Mouse (Mus musculus) hindbrain, embryonic 14.5 days (tissue): ENCODE data around the gene Usp13. TPM values are rescaled to one million over a fixed set of nuclear protein-coding genes. Genes with fewer than 3 reads are reported as not detected.
A peak's percentile ranks its signal among the peaks of the same experiment; 100 is the strongest.

Experiments used
- ATAC-seq: fragments of 200-750 bp; cut with Nextera tagmentation; 2 replicates; pipeline ENCODE4 v1.8.0; 2017; ENCODE audit warnings: moderate number of reproducible peaks, mild to moderate bottlenecking, moderate TSS enrichment, moderate library complexity; ENCODE audit not compliant: low FRiP score
- DNase-seq: peaks from one replicate; pipeline ENCODE4 v3.0.0-alpha.2; 2015; ENCODE audit warnings: low spot score
- H3K27ac ChIP-seq: fragments of 300-500 bp; sonication (generic); 2 replicates; pipeline ENCODE4 v1.5.1; 2014; ENCODE audit warnings: mild to moderate bottlenecking, moderate library complexity
- H3K27me3 ChIP-seq: fragments of 300-500 bp; sonication (generic); 2 replicates; pipeline ENCODE4 v1.6.1; 2014; ENCODE audit warnings: mild to moderate bottlenecking, low read length, mixed read lengths; ENCODE audit not compliant: control insufficient read depth, insufficient read depth
- H3K36me3 ChIP-seq: fragments of 300-500 bp; sonication (generic); replicated peaks from 2 replicates; pipeline ENCODE4 v1.6.1; 2014; ENCODE audit not compliant: control insufficient read depth, insufficient read depth
- H3K4me1 ChIP-seq: fragments of 300-500 bp; sonication (generic); replicated peaks from 2 replicates; pipeline ENCODE4 v1.6.1; 2014; ENCODE audit warnings: antibody characterized with exemption, low read length, mixed read lengths; ENCODE audit not compliant: control insufficient read depth, insufficient read depth
- H3K4me2 ChIP-seq: fragments of 300-500 bp; sonication (generic); replicated peaks from 2 replicates; pipeline ENCODE4 v1.6.1; 2014; ENCODE audit warnings: mild to moderate bottlenecking, moderate library complexity
- H3K4me3 ChIP-seq: fragments of 300-500 bp; sonication (generic); replicated peaks from 2 replicates; pipeline ENCODE4 v1.5.1; 2014; ENCODE audit warnings: mild to moderate bottlenecking, low read length
- H3K9ac ChIP-seq: fragments of 300-500 bp; sonication (generic); 2 replicates; pipeline ENCODE4 v1.6.1; 2014
- H3K9me3 ChIP-seq: fragments of 300-500 bp; sonication (generic); 2 replicates; pipeline ENCODE4 v1.6.1; 2016; ENCODE audit warnings: low read length; ENCODE audit not compliant: control insufficient read depth
- WGBS: fragments of 180-500 bp; shearing (Covaris S2); extraction: QIAGEN DNeasy Blood & Tissue Kit; methylation state at CpG from one replicate; pipeline ENCODE4 v1.1.7; 2014; 5-methylcytosine and 5-hydroxymethylcytosine counted together
- polyA plus RNA-seq: library from polyadenylated mRNA; unstranded; fragments of >200 nt; fragmentation: Nextera tagmentation; extraction: Ambion mirVana; gene quantifications from 2 replicates; pipeline ENCODE4 v1.2.1, GENCODE M21; 2014

Usp13 gene
- polyA plus RNA-seq, 1 experiment from 2014 or later = 12.2 TPM

- Histone ChIP-seq H3K27ac (no peak overlapping the region), H3K9me3 (no peaks in the 10 kb centered on the region), H3K27me3 (no peaks in the 10 kb centered on the region), H3K4me3 (no peak overlapping the region), H3K4me1 (no peaks in the 10 kb centered on the region), H3K36me3 (peaks cover 8% of the 10 kb centered on the region; the same call in 1 of the 2 replicates), H3K4me2 (no peak overlapping the region), H3K9ac (no peak overlapping the region)
- 89% methylated on average over 7 of the region's 7 CpGs for WGBS
- ATAC-seq = no peak
- DNase-seq = no peak
Observed at GRCm38 (mm10) chr3:32837847-32838246, 20.5 kb downstream of the Usp13 start.

GRCm38 (mm10) chr3:32856362-32857107 is 39.2 kb downstream of the Usp13 start:
- Histone ChIP-seq H3K4me3 (no peak overlapping the region), H3K9ac (no peak overlapping the region), H3K9me3 (no peaks in the 10 kb centered on the region), H3K4me2 (no peak overlapping the region), H3K27ac (no peak overlapping the region), H3K36me3 (0 out of 2 replicates have a peak, but pooled peaks cover 3% of the 10 kb centered on the region), H3K27me3 (no peaks in the 10 kb centered on the region), H3K4me1 (no peaks in the 10 kb centered on the region)
- DNase-seq (no peak), ATAC-seq (no peak)
- WGBS = 89% methylated on average over 16 of the region's 16 CpGs

GRCm38 (mm10) chr3:32871081-32871480 is 53.7 kb downstream of the Usp13 start:
- 0 out of 2 replicates have a peak, but pooled peaks have one; percentile 6 for ATAC-seq
- no peak overlapping the region for H3K9ac ChIP-seq
- H3K9me3 ChIP-seq = no peaks in the 10 kb centered on the region
- H3K27me3 ChIP-seq = no peaks in the 10 kb centered on the region
- H3K4me1 ChIP-seq = no peaks in the 10 kb centered on the region
- no peak for DNase-seq
- H3K4me2 ChIP-seq = no peak overlapping the region
- H3K36me3 ChIP-seq = peaks cover 10% of the 10 kb centered on the region
- no peak overlapping the region for H3K27ac ChIP-seq
- H3K4me3 ChIP-seq = no peak overlapping the region
- WGBS = 96% methylated on average over 3 of the region's 3 CpGs

GRCm38 (mm10) chr3:32886386-32886785 is 69.0 kb downstream of the Usp13 start:
- H3K27me3 ChIP-seq = no peaks in the 10 kb centered on the region
- no peak overlapping the region for H3K9ac ChIP-seq
- H3K4me1 ChIP-seq = no peaks in the 10 kb centered on the region
- H3K27ac ChIP-seq = no peak overlapping the region
- DNase-seq = no peak
- peaks cover 11% of the 10 kb centered on the region for H3K36me3 ChIP-seq
- no peak overlapping the region for H3K4me3 ChIP-seq
- no peak for ATAC-seq
- WGBS = 97% methylated on average over 8 of the region's 8 CpGs
- no peak overlapping the region for H3K4me2 ChIP-seq
- no peaks in the 10 kb centered on the region for H3K9me3 ChIP-seq

GRCm38 (mm10) chr3:32888886-32889285 is 71.5 kb downstream of the Usp13 start:
- 96% methylated on average over 5 of the region's 5 CpGs for WGBS
- no peak overlapping the region for H3K27ac ChIP-seq
- H3K9me3 ChIP-seq = no peaks in the 10 kb centered on the region
- H3K4me3 ChIP-seq = no peak overlapping the region
- peaks cover 8% of the 10 kb centered on the region; the same call in 1 of the 2 replicates for H3K36me3 ChIP-seq
- no peaks in the 10 kb centered on the region for H3K27me3 ChIP-seq
- no peaks in the 10 kb centered on the region for H3K4me1 ChIP-seq
- ATAC-seq = no peak
- H3K9ac ChIP-seq = no peak overlapping the region
- no peak overlapping the region for H3K4me2 ChIP-seq
- DNase-seq = no peak

- Histone ChIP-seq H3K9me3 (no peaks in the 10 kb centered on the region), H3K4me1 (no peaks in the 10 kb centered on the region), H3K4me3 (no peak overlapping the region), H3K27ac (no peak overlapping the region), H3K9ac (no peak overlapping the region), H3K27me3 (no peaks in the 10 kb centered on the region), H3K4me2 (no peak overlapping the region), H3K36me3 (peaks cover 8% of the 10 kb centered on the region)
- WGBS = 96% methylated on average over 4 of the region's 4 CpGs
- ATAC-seq (no peak), DNase-seq (no peak)
Observed at GRCm38 (mm10) chr3:32890174-32890573, 72.8 kb downstream of the Usp13 start.

GRCm38 (mm10) chr3:32903462-32903861 is 86.1 kb downstream of the Usp13 start:
- Histone ChIP-seq H3K4me2 (no peak overlapping the region), H3K27me3 (no peaks in the 10 kb centered on the region), H3K4me1 (no peaks in the 10 kb centered on the region), H3K4me3 (no peak overlapping the region), H3K27ac (no peak overlapping the region), H3K9ac (no peak overlapping the region), H3K9me3 (no peaks in the 10 kb centered on the region), H3K36me3 (peaks cover 18% of the 10 kb centered on the region)
- WGBS = 51% methylated on average over 4 of the region's 4 CpGs
- no peak for ATAC-seq
- DNase-seq = no peak

GRCm38 (mm10) chr3:32904599-32904998 is 87.3 kb downstream of the Usp13 start:
- Histone ChIP-seq H3K9ac (no peak overlapping the region), H3K4me1 (no peaks in the 10 kb centered on the region), H3K36me3 (peaks cover 18% of the 10 kb centered on the region), H3K4me3 (no peak overlapping the region), H3K4me2 (no peak overlapping the region), H3K27me3 (no peaks in the 10 kb centered on the region), H3K27ac (no peak overlapping the region), H3K9me3 (no peaks in the 10 kb centered on the region)
- 83% methylated on average over 1 of the region's 1 CpGs for WGBS
- DNase-seq (no peak), ATAC-seq (no peak)

GRCm38 (mm10) chr3:32905850-32906779 is 88.8 kb downstream of the Usp13 start:
- H3K36me3 ChIP-seq = peaks cover 18% of the 10 kb centered on the region
- ATAC-seq (no peak), DNase-seq (no peak)
- H3K27ac ChIP-seq = no peak overlapping the region
- H3K4me3 ChIP-seq = no peak overlapping the region
- no peaks in the 10 kb centered on the region for H3K27me3 ChIP-seq
- WGBS = 68% methylated on average over 8 of the region's 8 CpGs
- no peaks in the 10 kb centered on the region for H3K4me1 ChIP-seq
- H3K9me3 ChIP-seq = no peaks in the 10 kb centered on the region
- no peak overlapping the region for H3K9ac ChIP-seq
- no peak overlapping the region for H3K4me2 ChIP-seq
